Mouse (Mus musculus): ENCODE data around the gene Adamts14.

DNA sequence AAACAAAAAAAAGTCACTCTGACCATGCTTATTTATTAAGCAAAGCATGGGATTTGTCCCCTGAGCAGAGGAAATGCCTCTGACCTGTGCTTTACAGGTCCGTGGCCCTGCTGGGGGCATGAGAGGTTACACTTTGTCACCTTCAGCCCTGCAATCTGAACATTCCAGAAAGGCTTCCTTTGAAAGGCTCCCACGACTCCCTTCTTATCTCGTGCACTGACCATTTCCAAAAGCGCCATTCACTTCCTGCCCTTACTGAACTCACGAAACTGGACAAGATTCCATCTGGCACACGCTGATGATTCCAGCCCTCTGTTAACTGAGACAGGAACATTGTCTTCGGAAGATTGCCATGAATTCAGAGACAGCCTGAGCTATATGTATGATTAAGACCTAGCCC lies 40.5 kb upstream of the Adamts14 start:
- TF ChIP-seq CTCF (IDR thresholded peaks at IDR 0.05; ENCODE audit: low read depth), result no peak
- TF ChIP-seq EP300 (IDR thresholded peaks at IDR 0.05; ENCODE audit: low read depth), result no peak

Measured in liver, embryonic 14.5 days (tissue).